Mouse (Mus musculus): ENCODE data around the gene Pym1.

DNA sequence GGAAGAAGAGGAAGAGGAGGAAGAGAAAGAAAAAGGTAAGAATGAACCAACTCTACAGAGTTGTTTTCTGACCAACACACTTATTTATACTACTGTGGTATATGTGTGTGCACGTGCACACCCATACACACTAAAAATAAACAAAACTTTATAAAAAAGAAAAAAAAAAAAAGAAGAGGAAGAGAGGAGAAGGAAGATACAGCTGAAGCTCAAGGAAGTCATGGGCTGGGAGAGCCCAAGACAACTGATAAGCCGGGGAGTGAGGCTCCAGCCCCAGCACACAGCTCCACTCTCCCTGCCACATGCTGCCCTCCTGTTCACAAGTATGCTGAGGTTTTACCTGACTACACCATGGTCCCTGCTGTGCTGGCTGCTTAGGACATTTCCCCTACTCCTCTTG lies 7.4 kb upstream of the Pym1 start:
- TF ChIP-seq MXI1 (IDR thresholded peaks at IDR 0.05; ENCODE audit: low read depth, low read length) (no peak), NRF1 (IDR thresholded peaks at IDR 0.05; ENCODE audit: low read depth, low read length) (no peak), USF2 (conservative IDR thresholded peaks at IDR 0.05; ENCODE audit: low read depth, low read length) (no peak), POLR2A (IDR thresholded peaks at IDR 0.05; ENCODE audit: low read depth, low read length) (no peak)
